Mouse (Mus musculus): Measurements from ENCODE around the gene Pigx.
"Not testable (repeated sequence)": the region's sequence is repeated elsewhere in the genome, so short reads cannot be mapped to it uniquely, and the experiment has no call there.

GRCm38 (mm10) chr16:32070070-32070469 lies 29.5 kb downstream of the Pigx start:
- TF ChIP-seq CTCF (IDR thresholded peaks at IDR 0.05; ENCODE audit: extremely low read depth, insufficient read depth, insufficient read length, insufficient replicate concordance); POLR2A (IDR thresholded peaks at IDR 0.05; ENCODE audit: low read depth, low read length): not testable (repeated sequence)
